Comparison of ENCODE assay signal across 21 mouse cellular contexts in genomic region chr2:27339051-27339450, GRCm38 (mm10).
DNase-seq lines count a peak whose midpoint lies in the region; ATAC-seq lines count a peak whose summit lies in the region.
"Had no signal": no experiment of that assay in that cellular context is flagged by ENCODE, and none has a peak within 500 bp of the region (broad histone marks: within the 10 kb centered on the region; RNA-seq: fewer than 3 reads in every experiment).

No protein-coding gene starts in this region.

- DNase-seq in adrenal gland, postnatal 10 days: peak; percentile 41
- DNase-seq in adrenal gland, postnatal 25 days: no peak
- no peak for DNase-seq in hindbrain, embryonic 14.5 days (ENCODE audit: low spot score)
- peak; percentile 37 to 38 for DNase-seq in kidney, postnatal 25 days
- DNase-seq in midbrain, embryonic 14.5 days: no peak
- no peak for DNase-seq in urinary bladder, postnatal 10 days (ENCODE audit: low spot score)
- DNase-seq: cerebellum, adult 9-10 months; forebrain, postnatal 0 days; gastrocnemius, postnatal 36 days; heart, adult 2 months; heart, postnatal 4 days; layer of hippocampus, postnatal 36 days; lung, postnatal 4 days; right cerebral cortex, postnatal 14 days; spleen, adult 18-20 months had no signal

- H3K4me3 ChIP-seq in hindbrain, embryonic 13.5 days: no peak overlapping the region
- no peak overlapping the region for H3K4me3 ChIP-seq in hindbrain, embryonic 14.5 days (replicated peaks; ENCODE audit: low read length)
- H3K4me3 ChIP-seq in kidney, embryonic 14.5 days (ENCODE audit: low read length): no peak overlapping the region
- no peak overlapping the region for H3K4me3 ChIP-seq in midbrain, embryonic 14.5 days (replicated peaks; ENCODE audit: low read depth, low read length)
- H3K4me3 ChIP-seq: heart, adult 2 months; layer of hippocampus, adult 2 months had no signal

- ATAC-seq in hindbrain, embryonic 13.5 days (ENCODE audit: low FRiP score): no peak
- ATAC-seq in hindbrain, embryonic 14.5 days (ENCODE audit: low FRiP score): no peak
- ATAC-seq in kidney, embryonic 14.5 days (ENCODE audit: low FRiP score, low TSS enrichment): no peak
- no peak for ATAC-seq in midbrain, embryonic 14.5 days (ENCODE audit: low FRiP score, low TSS enrichment)
- ATAC-seq: activated CD4-positive, CD25-positive, alpha-beta regulatory T cell, adult 4 months; forebrain, postnatal 0 days; inflammation-experienced regulatory T-cells, adult 6 months had no signal

- H3K27me3 ChIP-seq in hindbrain, embryonic 13.5 days: no peaks in the 10 kb centered on the region
- H3K27me3 ChIP-seq in hindbrain, embryonic 14.5 days (ENCODE audit: control insufficient read depth, insufficient read depth, low read length): no peaks in the 10 kb centered on the region
- H3K27me3 ChIP-seq in kidney, embryonic 14.5 days (ENCODE audit: control insufficient read depth, insufficient read depth, low read length): no peaks in the 10 kb centered on the region
- H3K27me3 ChIP-seq in midbrain, embryonic 14.5 days (ENCODE audit: control insufficient read depth, insufficient read depth, low read length): no peaks in the 10 kb centered on the region

- H3K9ac ChIP-seq in hindbrain, embryonic 13.5 days: peak overlapping the region; percentile 55; the same call in 1 of the 2 replicates
- no peak overlapping the region for H3K9ac ChIP-seq in hindbrain, embryonic 14.5 days
- no peak overlapping the region for H3K9ac ChIP-seq in kidney, embryonic 14.5 days (ENCODE audit: low read depth, low read length)
- peak overlapping the region; percentile 4; the same call in 1 of the 2 replicates for H3K9ac ChIP-seq in midbrain, embryonic 14.5 days (replicated peaks; ENCODE audit: low read length)
- H3K9ac ChIP-seq: forebrain, postnatal 0 days had no signal

- peak overlapping the region; percentile 64 for H3K27ac ChIP-seq in hindbrain, embryonic 13.5 days
- no peak overlapping the region for H3K27ac ChIP-seq in hindbrain, embryonic 14.5 days
- H3K27ac ChIP-seq in kidney, embryonic 14.5 days (ENCODE audit: low read depth, low read length): no peak overlapping the region
- peak overlapping the region; percentile 54 for H3K27ac ChIP-seq in midbrain, embryonic 14.5 days (replicated peaks; ENCODE audit: low read depth, low read length)
- H3K27ac ChIP-seq: heart, adult 2 months; kidney, postnatal 0 days; layer of hippocampus, adult 2 months had no signal

- no peak overlapping the region for H3K4me2 ChIP-seq in hindbrain, embryonic 13.5 days
- H3K4me2 ChIP-seq in hindbrain, embryonic 14.5 days (replicated peaks): no peak overlapping the region
- H3K4me2 ChIP-seq in kidney, embryonic 14.5 days (replicated peaks; ENCODE audit: low read depth, low read length): no peak overlapping the region
- H3K4me2 ChIP-seq in midbrain, embryonic 14.5 days (ENCODE audit: low read length): no peak overlapping the region

- peaks cover 61% of the 10 kb centered on the region for H3K4me1 ChIP-seq in hindbrain, embryonic 13.5 days (replicated peaks)
- peaks cover 40% of the 10 kb centered on the region for H3K4me1 ChIP-seq in hindbrain, embryonic 14.5 days (replicated peaks; ENCODE audit: control insufficient read depth, insufficient read depth, low read length)
- H3K4me1 ChIP-seq in kidney, embryonic 14.5 days (ENCODE audit: control insufficient read depth, insufficient read depth, low read length): peaks cover 11% of the 10 kb centered on the region; the same call in 1 of the 2 replicates
- H3K4me1 ChIP-seq in midbrain, embryonic 14.5 days (ENCODE audit: control insufficient read depth, insufficient read depth, low read length): peaks cover 35% of the 10 kb centered on the region

- WGBS in hindbrain, embryonic 13.5 days: 47% methylated on average over 8 of the region's 8 CpGs
- WGBS in hindbrain, embryonic 14.5 days: 45% methylated on average over 8 of the region's 8 CpGs
- 50% methylated on average over 8 of the region's 8 CpGs for WGBS in kidney, embryonic 14.5 days
- WGBS in midbrain, embryonic 14.5 days: 52% methylated on average over 8 of the region's 8 CpGs

- no peaks in the 10 kb centered on the region for H3K36me3 ChIP-seq in hindbrain, embryonic 13.5 days
- H3K36me3 ChIP-seq in hindbrain, embryonic 14.5 days (replicated peaks; ENCODE audit: control insufficient read depth, insufficient read depth): no peaks in the 10 kb centered on the region
- 0 out of 2 replicates have a peak, but pooled peaks cover 3% of the 10 kb centered on the region for H3K36me3 ChIP-seq in kidney, embryonic 14.5 days (ENCODE audit: control insufficient read depth, insufficient read depth, low read length)
- H3K36me3 ChIP-seq in midbrain, embryonic 14.5 days (ENCODE audit: control insufficient read depth, insufficient read depth, low read length): no peaks in the 10 kb centered on the region

- no peaks in the 10 kb centered on the region for H3K9me3 ChIP-seq in hindbrain, embryonic 13.5 days
- no peaks in the 10 kb centered on the region for H3K9me3 ChIP-seq in hindbrain, embryonic 14.5 days (ENCODE audit: control insufficient read depth, low read length)
- H3K9me3 ChIP-seq in kidney, embryonic 14.5 days (ENCODE audit: control insufficient read depth, low read length): no peaks in the 10 kb centered on the region
- no peaks in the 10 kb centered on the region for H3K9me3 ChIP-seq in midbrain, embryonic 14.5 days (ENCODE audit: control insufficient read depth, low read length)

Comparison
In these comparisons a context has a peak if more than half of its experiments do, and no peak if none do; other contexts are left out.
1. DNase-seq: peak in adrenal gland, postnatal 10 days (single experiment) and kidney, postnatal 25 days (2 of 2); none in adrenal gland, postnatal 25 days (single experiment), hindbrain, embryonic 14.5 days (single experiment), midbrain, embryonic 14.5 days (single experiment) and urinary bladder, postnatal 10 days (single experiment).
2. H3K27ac ChIP-seq: peak in hindbrain, embryonic 13.5 days (single experiment) and midbrain, embryonic 14.5 days (single experiment); none in hindbrain, embryonic 14.5 days (single experiment) and kidney, embryonic 14.5 days (single experiment).
3. H3K9ac ChIP-seq: peak in hindbrain, embryonic 13.5 days (single experiment) and midbrain, embryonic 14.5 days (single experiment); none in hindbrain, embryonic 14.5 days (single experiment) and kidney, embryonic 14.5 days (single experiment).